Mouse (Mus musculus) frontal cortex, adult 2 months (tissue): ENCODE data around the gene Tpm1. TPM values are rescaled to one million over a fixed set of nuclear protein-coding genes. Genes with fewer than 3 reads are reported as not detected.
A peak's percentile ranks its signal among the peaks of the same experiment; 100 is the strongest.

Experiments
- DNase-seq, 2 experiments: peaks; one replicate each; pipeline ENCODE4 v3.0.0; 2022; ENCODE audit warnings: low spot score in 1 of 2; ENCODE audit errors: extremely low spot score in 1 of 2
- polyA plus RNA-seq: library from polyadenylated mRNA; depleted of rRNA; stranded (reverse); fragments of >200 nt; gene quantifications from 2 replicates; pipeline ENCODE4 v1.2.3, GENCODE M21; 2012

Gene Tpm1
- polyA plus RNA-seq, 1 experiment, result 280 TPM

GRCm38 (mm10) chr9:67047606-67048482 lies 1.4 kb downstream of the Tpm1 start:
- no peak for DNase-seq

GRCm38 (mm10) chr9:67046881-67047605 lies 2.2 kb downstream of the Tpm1 start:
- DNase-seq, result no peak

DNA sequence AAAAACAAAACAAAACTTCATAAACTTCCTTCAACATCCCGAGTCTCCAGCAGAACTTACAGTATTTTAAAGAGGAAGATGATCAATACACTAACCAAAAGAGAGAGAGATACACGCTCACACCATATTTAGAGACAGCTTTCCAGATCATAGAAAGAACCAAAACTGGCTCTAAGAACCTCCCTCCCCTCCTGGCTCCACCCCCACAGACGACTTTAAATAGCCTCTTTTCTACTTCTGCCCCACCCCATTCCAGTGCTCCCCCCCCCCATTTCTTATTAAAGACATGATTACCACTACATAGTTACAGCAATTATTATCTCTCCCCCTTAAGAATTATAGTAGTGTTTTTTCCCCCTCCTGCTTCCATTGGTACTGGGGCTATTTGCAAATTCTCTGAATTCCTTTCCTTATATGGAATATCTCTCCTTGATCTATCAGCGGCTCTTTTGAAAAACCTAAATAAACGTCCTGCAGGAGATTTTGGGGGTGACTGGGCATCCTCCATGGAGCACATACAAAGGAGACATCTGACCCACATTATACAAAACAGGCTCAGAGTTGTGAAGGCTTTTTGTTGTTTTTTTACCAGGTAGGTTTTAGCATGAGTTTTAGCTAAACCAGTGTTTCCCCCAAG lies 3.1 kb downstream of the Tpm1 start:
- DNase-seq, result no peak

DNA sequence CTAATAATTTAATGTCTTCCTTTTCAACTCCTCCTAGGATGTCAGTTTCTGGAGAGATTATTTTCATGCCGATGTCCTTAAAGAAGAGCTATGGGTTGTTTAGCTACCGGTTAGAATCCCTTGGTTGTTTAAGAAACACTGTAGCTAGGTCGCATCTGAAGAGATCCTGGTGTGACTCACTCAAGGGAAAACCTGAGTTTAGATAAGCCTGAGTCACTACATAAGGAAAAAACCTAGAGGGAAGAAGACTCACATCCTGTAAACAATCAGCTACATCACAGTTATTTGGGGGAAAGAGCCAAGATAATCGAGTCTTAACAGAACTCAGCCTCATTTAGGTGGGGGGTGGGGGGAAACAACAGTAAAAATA lies 3.9 kb downstream of the Tpm1 start:
- no peak for DNase-seq

- DNase-seq, result peak; percentile 63 to 89
These were observed 4.5 kb downstream of the Tpm1 start for GRCm38 (mm10) chr9:67044551-67045305.

DNA sequence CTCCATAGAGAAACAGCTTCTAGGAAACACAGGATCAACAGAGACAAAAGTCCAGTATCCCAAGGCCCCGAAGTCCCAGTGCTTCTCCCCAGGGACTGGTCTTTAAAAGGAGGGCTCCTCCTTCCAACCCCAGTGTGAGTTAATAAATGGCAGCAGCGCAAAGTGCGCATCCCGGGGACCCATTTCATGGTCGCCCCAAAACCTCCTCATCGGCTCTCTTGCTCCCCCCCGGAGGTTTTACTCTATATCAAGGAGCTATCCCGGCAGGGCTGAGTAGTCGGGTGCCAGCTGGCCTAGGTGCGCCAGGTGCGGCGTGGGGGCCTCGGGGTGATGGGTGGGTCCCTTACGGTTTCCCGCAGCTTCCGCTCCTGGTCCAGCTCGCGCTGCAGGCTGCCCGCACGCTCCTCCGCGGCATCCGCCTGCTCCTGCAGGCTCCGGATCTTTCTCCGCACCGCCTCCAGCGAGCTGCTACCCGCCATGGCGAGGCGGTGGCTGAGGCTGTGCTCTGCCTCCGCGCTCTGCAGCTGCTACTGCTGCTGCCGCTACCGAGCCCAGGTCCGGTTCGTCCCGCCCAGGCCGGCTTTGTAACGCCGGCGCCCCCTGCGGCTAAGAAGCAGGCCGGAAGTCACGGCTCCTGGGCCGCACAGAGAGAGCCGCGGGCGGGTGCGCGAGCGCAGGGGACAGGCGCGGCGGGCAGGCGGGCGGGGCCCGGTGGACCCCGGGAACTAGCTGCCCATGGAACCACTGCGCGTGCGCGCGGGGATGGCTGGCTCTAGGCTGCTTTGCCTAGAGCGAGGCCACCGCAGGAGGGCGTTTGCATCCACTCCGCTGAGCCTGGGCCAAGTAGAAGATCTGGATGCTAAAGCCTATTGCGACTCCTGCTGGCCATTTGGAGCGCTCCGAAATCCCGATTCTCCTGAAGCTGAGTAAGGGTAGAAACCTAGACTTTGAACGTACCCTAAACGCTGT lies 5.7 kb downstream of the Tpm1 start:
- peak; percentile 99 to 100 for DNase-seq

- DNase-seq, result no peak
These were observed 6.4 kb downstream of the Tpm1 start for GRCm38 (mm10) chr9:67042813-67043207.

GRCm38 (mm10) chr9:67041840-67042812 lies 7.1 kb downstream of the Tpm1 start:
- no peak for DNase-seq

DNA sequence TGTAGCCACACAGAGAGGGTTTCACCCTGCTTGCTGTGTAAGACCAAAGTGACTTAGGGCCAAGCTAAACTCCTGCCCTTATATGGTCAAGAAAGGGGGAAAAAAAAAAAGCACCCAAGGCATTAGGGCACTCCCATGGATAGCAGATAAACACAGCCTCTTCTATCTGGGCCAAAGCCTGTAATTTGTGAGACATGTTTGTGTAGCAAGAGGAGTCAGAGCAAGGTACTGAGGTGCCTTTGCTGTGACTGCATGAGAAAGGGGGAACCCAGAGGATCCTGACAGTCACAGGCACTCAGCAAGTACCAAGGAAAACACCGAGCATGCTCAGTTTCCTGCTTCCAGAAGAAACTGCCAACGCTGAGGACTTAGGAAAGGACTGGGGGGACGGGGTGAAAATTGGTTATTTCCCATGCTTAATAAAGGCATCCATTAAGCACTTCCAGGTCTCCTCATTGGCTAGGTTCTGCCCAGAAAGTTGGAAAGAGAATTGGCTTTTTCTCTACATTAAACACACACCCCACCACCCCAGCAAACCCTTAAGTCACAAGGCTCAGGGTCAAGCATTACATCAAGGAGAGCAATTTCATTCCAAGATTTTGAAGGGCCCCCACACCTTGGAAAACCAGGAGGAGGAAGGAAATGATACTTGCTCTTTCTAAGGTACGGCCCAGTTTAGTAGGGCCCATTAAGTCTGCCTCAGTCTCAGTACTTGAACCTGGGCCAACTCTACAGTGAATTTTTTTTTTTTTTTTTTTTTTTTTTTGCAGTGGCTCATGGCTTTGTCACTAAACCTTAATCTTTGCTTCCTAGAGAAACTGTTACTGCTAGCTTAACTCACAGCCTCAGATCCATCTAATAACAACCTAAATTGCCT lies 8.0 kb downstream of the Tpm1 start:
- DNase-seq, result no peak

DNA sequence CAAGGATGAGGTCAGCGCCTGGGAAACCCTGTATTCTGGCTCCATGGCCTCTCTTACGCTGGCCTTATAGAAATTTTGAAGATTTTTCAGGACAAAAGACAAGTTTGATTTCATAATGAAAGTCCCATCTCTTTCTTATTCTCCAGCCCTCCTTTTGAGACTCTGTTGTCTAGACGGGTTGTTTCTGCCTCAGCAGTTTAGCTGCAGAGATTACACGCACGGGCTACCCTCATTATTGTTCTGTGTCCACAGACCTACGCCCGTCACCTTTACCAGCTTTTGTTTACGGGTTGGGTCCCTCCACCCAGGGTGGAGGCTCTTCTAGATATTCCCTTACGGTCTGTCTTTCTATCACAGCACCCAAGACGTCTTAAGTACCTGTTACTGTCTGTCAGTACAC lies 9.3 kb downstream of the Tpm1 start:
- no peak for DNase-seq

DNA sequence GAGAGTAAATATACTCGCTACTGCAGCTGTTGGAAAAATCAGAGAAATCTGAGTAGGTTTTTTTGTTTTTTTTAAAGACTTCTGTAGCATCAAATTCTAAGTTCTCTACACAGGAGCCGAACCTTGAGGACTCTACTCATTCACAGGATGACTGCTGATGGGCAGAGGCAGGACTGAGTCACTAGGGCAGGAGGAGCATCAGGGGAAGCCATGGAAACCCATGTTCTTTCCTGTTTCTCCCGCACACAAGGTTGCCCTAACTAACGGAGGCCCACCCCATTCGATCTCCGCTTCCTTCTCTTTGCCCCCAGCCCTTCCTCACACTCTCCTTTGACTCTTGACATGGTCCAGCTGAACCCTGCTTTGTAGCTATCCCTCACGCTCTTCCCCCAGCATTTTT lies 10.5 kb downstream of the Tpm1 start:
- DNase-seq, result no peak

- DNase-seq, result no peak
These were observed 11.5 kb downstream of the Tpm1 start for GRCm38 (mm10) chr9:67037666-67038065.

GRCm38 (mm10) chr9:67036527-67037118 lies 12.6 kb downstream of the Tpm1 start:
- DNase-seq, result no peak

DNA sequence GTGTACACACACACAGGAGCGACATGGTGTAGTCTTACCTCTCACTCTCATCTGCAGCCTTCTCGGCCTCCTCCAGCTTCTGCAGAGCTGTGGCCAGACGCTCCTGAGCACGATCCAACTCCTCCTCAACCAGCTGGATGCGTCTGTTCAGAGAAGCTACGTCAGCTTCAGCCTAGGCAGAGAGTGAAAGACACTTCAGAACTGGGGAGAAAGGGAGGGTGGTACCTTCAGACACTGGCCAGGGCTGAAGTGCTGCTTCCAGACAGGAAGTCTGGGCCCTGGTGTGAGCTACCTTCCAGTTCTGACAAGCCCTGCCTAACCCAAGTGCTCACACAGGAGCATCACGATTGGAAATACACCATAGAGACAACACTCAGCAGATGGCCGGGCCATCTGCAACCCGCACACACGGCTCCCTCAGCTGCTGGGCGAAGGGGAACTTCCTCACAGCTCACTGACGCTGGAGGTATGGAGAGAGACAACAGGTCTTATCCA lies 13.2 kb downstream of the Tpm1 start:
- peak; percentile 74 to 78 for DNase-seq

DNA sequence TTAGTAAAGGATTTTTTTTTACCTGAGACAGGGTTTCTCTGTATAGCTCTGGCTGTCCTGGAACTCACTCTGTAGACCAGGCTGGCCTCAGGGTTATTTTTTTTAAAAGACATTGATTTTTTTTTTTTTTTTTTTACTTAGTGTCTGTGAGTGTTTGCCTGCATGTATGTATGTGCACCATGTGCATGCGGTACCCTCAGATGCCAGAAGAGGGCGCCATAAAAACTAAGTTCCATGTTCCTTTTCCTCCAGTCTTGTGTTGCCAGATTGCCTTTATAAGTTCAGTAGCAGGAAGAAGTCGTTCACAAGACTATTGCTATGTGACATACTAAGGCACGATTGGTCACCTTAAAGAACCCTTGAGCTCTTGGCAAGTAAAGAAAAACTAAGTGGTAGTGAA lies 14.5 kb downstream of the Tpm1 start:
- DNase-seq, result no peak

DNA sequence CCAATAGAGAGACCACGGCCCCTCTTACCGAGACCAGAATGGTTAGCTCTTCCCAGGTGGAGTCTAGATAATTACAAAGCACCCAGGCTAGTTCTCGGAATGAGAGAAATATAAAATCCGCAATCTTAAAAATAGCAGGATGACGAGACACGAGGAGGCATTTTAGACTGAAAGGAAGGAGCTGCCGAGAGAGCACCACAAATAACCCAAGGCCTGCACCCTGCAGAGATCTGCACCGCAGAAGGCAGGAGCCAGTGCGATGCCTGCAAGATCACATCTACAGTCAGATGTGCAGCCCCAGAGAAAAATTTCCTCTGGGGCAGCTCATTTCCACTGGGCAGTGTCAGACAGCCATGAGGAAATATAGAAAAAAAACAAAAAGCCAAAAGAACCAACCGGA lies 16.2 kb downstream of the Tpm1 start:
- DNase-seq, result no peak

GRCm38 (mm10) chr9:67032611-67033010 lies 16.6 kb downstream of the Tpm1 start:
- no peak for DNase-seq
